Mouse (Mus musculus): ENCODE results near the gene Slc51a.

DNA sequence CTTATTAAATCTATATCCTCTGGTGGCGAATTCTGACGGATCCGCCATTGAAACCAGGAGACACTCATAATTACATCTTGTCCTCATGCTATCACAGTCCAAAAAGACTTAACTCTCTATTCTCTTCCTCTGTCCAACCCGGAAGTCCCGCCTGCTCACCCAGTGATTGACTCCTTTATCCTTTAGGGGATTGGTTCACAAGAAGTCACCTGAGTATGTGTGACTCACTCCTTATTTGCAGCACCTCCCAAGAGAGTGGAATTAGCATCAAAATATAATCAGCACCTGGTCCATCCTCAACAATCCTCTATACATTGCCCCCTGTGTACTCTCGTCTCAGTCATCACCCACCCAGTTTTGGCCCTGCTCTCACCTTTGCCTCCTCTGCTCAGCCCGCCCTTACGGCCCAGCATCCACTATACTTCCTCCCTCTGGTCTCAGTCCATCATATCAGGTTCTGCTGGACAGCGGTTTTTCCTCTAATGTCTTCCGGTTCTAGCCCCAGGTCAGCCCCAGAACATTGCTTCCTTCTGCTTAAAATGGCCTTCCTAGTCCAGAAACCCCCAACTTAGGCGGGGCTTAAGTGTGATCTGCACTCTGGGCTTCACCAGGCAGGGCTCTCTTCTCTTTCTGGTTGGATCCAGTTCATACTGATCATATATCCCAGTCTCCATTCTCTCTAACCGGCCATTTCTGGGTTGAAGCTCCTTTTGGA is 15.1 kb upstream of the Slc51a start:
- TF ChIP-seq POLR2A (IDR thresholded peaks at IDR 0.05; ENCODE audit: insufficient read depth, low read length) (no peak), CTCF (IDR thresholded peaks at IDR 0.05; ENCODE audit: low read depth, low read length) (no peak)

All from ES-Bruce4 (cell line).